Mouse (Mus musculus) olfactory bulb, adult 2 months (tissue): Measurements from ENCODE around the gene Dph6.

Experiments used
- CTCF ChIP-seq: fragments of 200-500 bp; IDR thresholded peaks from 2 replicates; pipeline ENCODE4 v1.5.1; 2012; ENCODE audit warnings: low read depth, mild to moderate bottlenecking, low read length, moderate library complexity; ENCODE audit not compliant: insufficient read depth
- POLR2A ChIP-seq: fragments of 200-500 bp; IDR thresholded peaks from 2 replicates; pipeline ENCODE4 v1.6.1; 2012; ENCODE audit warnings: mild to moderate bottlenecking, low read depth, low read length, moderate library complexity; ENCODE audit not compliant: insufficient read depth

DNA sequence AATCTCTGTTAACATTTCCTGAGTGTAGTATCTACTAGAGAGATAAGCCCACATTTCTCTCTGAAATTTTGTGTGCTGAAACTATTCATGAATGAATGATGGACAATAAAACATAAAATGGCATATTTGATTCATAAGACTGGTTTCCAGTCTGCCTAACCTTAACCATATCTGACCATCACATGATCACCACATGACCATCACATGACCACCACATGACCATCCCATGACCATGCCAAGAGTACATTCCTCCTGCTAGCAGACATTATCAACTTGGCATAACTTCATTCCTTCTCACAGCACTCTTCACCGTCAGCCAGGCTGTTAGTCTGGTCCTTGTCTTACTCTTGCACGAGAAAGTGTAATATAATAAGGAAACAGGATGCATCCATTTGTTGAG is 10.9 kb downstream of the Dph6 start:
- TF ChIP-seq CTCF (no peak), POLR2A (no peak)
